Mouse (Mus musculus) thymus, postnatal 36 days (tissue): ENCODE results near the gene Car5a.

Source experiments
- DNase-seq, 2 experiments: peaks; one replicate each; pipeline ENCODE4 v3.0.0; 2022; ENCODE audit warnings: mixed read lengths in 2 of 2

The Car5a gene

DNA sequence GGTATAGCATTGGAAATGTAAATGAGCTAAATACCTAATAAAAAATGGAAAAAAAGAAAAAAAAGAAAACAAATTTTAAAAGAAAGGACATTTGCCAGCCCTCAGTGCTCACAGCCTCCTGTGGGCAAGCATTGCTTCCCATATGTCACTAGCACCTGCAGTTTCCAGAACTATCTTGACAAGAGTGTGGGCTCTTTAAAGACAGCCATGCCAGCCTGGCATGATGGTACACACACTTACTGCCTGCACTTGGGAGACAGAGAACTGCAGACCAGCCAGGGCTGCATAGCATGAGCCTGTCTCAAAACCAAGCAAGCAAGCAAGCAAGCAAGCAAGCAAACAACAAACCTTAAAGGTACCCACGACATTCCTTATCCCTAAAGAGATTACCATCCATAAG, 39.3 kb downstream of the Car5a start:
- DNase-seq: no peak

GRCm38 (mm10) chr8:121904999-121905398, 39.7 kb downstream of the Car5a start:
- DNase-seq: no peak

GRCm38 (mm10) chr8:121903977-121904376, 40.7 kb downstream of the Car5a start:
- DNase-seq: no peak

GRCm38 (mm10) chr8:121901498-121902236, 43.0 kb downstream of the Car5a start:
- DNase-seq: no peak

- no peak for DNase-seq
Observed at GRCm38 (mm10) chr8:121899180-121900044, 45.3 kb downstream of the Car5a start.

- peak; percentile 6 to 40 for DNase-seq
Observed at GRCm38 (mm10) chr8:121898401-121898931, 46.2 kb downstream of the Car5a start.

- DNase-seq: no peak
Observed at GRCm38 (mm10) chr8:121897871-121898381, 46.8 kb downstream of the Car5a start.

- DNase-seq: no peak
Observed at GRCm38 (mm10) chr8:121897205-121897604, 47.5 kb downstream of the Car5a start.

- no peak for DNase-seq
Observed at GRCm38 (mm10) chr8:121896476-121897145, 48.1 kb downstream of the Car5a start.

GRCm38 (mm10) chr8:121895910-121896309, 48.8 kb downstream of the Car5a start:
- no peak for DNase-seq

DNA sequence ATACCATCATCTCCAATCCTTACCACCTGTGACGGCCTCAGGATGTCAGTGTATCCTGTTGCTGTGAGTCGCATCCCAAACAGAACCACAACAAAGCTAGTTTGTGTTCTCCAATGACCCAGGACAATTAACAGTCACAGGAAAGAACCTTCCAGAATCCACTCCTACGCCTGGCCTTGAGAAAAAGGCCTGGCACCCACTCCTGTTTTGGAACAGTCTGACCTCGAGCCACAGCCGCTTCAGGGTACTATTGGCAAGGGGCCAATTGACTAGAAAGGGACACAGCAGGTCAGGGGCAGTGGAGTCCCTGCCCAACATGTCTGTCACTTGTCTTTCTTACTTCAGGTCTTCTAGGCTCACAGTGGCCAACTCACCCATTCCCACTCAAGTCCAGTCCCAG, 51.8 kb downstream of the Car5a start:
- no peak for DNase-seq

DNA sequence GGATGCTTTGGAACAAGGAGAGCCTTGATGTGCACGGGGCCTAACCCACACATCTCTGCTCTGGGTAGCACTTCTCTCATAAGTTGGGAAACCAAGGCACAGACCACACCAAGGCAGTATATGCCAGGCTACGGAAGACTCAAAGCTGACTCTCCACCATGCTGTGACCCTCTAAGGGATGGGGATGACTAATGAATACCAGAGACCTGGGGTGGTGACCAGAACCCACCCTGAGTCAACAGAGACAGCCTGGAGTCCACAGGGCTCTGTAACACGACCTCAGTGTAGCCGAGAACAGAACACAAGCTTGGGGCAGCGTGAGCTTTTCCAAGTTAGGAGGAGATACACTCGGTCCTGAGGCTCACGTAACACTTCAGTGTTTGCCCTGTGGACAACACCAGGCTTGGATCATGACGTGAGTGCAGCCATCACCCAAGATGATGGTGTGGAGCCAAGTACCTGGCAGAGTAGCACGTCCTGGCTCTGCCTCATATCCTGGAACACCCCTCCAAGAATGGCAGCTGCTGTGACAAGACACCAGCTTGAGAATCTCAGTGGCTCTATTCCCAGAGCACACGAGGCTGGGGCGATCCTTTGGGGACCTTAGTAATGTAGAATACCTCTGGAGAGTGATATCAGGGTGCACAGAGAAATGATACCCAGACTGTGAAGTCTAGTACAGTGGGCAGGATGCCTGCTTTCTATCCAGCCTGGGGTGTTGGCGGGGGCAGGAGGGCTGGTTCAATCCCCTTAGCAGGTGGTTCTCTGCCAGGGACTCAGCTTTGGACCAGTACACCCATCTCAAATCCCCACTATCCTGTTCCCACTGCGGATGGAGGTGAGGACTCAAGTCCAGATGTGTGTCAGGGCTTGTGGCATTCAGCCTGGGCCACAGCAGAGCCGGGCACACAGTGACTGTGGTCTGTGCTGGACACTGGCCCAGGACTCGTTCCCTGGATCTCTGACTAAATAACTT, 54.6 kb downstream of the Car5a start:
- no peak for DNase-seq

DNA sequence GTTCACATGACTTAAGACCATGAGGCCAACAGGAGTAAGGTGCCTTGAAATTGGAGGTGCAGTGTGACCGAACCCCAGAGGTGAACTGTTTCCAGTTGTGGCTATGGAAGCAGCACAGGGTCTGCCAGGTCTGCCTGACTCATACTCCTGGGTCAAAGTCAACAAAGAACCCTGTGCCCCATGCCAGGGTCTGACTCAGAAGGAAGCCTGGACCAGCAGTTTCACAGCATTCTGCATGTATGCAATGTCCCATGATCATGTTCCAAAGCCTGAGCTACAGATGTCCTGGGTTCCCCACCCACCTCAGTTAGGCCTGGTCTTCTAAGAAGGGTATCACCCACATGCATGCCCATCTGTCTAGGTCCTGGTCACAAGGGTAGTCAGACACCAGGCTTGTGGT, 55.4 kb downstream of the Car5a start:
- no peak for DNase-seq

- no peak for DNase-seq
Observed at GRCm38 (mm10) chr8:121887547-121887946, 57.2 kb downstream of the Car5a start.

DNA sequence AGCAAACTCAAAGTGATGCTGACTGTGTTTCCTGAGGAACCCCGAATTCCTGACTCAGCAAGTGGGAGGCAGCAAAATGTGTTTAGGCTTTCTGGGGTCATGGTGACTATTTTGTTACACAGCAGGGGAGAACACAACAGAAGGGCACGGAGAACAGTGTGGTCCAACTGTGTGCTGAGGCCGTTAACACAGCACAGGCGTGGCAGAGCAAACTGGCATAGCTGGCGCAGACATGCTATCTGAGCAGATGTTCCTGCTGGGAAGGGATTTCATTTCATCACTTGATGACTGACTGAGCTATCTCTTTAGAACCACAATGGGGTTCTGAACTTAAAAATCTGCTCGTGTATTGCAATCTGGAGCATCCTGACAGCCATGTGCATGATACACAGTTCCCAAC, 59.3 kb downstream of the Car5a start:
- no peak for DNase-seq

- no peak for DNase-seq
Observed at GRCm38 (mm10) chr8:121885001-121885400, 59.7 kb downstream of the Car5a start.

GRCm38 (mm10) chr8:121884181-121884580, 60.5 kb downstream of the Car5a start:
- no peak for DNase-seq

DNA sequence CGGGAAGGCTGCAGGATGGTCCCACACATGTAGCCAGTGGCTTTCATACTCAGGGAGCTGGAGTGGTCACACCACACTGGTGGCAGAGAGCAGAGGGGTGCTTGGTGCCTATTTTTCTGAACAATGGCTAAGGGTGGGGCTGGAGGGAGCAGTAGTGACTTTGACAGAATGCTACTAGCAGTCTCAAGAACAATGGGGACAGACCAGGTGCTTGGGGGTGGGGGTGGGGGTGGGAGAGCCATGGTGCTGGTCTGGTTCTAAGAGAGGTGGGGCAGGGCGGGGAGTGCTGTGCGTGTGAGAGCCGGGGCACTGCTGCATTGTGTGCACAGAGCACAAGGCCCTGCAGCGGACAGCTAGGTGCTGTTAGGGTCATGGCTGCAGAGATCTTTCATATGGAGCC, 62.8 kb downstream of the Car5a start:
- DNase-seq: no peak

GRCm38 (mm10) chr8:121880818-121881217, 63.9 kb downstream of the Car5a start:
- DNase-seq: no peak

DNA sequence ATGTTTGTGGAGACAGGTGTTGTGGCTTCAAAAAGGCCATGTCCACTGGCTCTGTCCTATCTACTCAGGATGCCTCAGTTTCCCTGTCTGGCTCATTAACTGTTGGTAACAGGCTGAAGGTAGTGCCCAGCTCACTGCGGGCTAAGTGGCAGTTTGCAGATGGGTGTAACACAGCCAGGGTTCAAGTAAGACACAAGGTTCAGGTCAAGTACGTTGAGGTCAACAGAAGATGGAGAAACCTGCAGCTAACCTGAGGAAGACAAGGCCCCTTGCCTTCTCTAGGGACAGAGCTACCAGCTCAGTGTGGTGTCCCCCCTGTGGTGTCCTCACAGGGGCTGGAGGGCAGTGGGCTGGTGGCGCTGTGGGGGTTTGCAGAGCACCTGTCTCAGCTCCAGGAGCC, 65.0 kb downstream of the Car5a start:
- DNase-seq: no peak

GRCm38 (mm10) chr8:121877828-121878480, 66.8 kb downstream of the Car5a start:
- DNase-seq: no peak
